Mouse (Mus musculus): ENCODE measurements around the gene Gas7. TPM values are rescaled to one million over a fixed set of nuclear protein-coding genes. Genes with fewer than 3 reads are reported as not detected.

Gas7 gene
- polyA plus RNA-seq, 1 experiment: 14.3 TPM

DNA sequence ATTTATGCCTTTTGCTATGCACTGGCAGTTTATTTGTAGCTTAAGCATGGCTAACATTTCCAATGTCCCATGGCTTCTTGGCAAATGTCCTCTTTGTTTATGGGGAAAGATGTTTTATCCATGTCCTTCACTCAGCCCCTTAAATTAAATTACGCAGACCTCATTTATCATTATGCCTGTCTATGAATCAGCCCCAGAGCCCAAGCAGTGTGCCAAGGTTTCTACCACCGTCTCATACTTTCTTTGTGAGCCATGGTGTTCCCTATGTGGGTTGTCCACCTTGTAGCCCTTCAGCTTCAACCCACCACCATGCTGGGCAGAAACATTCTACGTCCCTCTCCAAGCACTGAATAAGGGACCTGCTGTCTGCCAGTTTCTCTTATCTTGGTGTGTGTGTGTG is 183.2 kb downstream of the Gas7 start:
- no peak for TF ChIP-seq POLR2A (IDR thresholded peaks at IDR 0.05; ENCODE audit: borderline replicate concordance, extremely low read depth, low read depth, low read length)
- no peak for TF ChIP-seq CTCF (IDR thresholded peaks at IDR 0.05; ENCODE audit: insufficient read depth, low read length)
- DNase-seq: no peak
- H3K4me1 ChIP-seq (ENCODE audit: control insufficient read depth, insufficient read depth, low read length): no peaks in the 10 kb centered on the region
- WGBS: 78% methylated on average over 3 of the region's 3 CpGs
- no peak overlapping the region for H3K4me3 ChIP-seq (replicated peaks; ENCODE audit: extremely low read depth, low read depth, low read length)

- Histone ChIP-seq H3K4me1 (ENCODE audit: control insufficient read depth, insufficient read depth, low read length) (no peaks in the 10 kb centered on the region), H3K4me3 (replicated peaks; ENCODE audit: extremely low read depth, low read depth, low read length) (no peak overlapping the region)
- no peak for DNase-seq
- no peak for TF ChIP-seq CTCF (IDR thresholded peaks at IDR 0.05; ENCODE audit: insufficient read depth, low read length)
- WGBS: 82% methylated on average over 6 of the region's 6 CpGs
These were observed 185.1 kb downstream of the Gas7 start for GRCm38 (mm10) chr11:67640299-67640698.

DNA sequence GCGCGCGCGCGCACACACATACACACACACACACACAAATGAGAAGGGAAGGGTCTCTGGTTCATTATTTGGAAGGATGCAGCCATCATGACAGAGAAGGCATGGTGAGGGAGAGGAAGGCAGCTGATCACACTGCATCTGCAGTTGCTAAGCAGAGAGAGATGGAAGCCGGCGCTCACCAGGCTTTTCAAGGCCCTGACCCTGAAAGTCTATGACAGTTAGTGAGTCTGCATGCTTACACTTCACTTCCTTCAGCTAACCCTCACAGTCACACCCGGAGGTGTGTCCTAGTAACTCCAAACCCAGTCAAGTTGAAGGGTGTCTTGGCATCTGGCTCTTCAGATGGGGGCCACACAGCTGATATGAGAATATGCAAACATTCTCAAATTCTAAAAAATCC is 187.2 kb downstream of the Gas7 start:
- no peak for DNase-seq
- no peak for TF ChIP-seq CTCF (IDR thresholded peaks at IDR 0.05; ENCODE audit: insufficient read depth, low read length)
- no peak for TF ChIP-seq POLR2A (IDR thresholded peaks at IDR 0.05; ENCODE audit: borderline replicate concordance, extremely low read depth, low read depth, low read length)
- Histone ChIP-seq H3K4me1 (ENCODE audit: control insufficient read depth, insufficient read depth, low read length) (no peaks in the 10 kb centered on the region), H3K4me3 (replicated peaks; ENCODE audit: extremely low read depth, low read depth, low read length) (no peak overlapping the region)
- WGBS: 86% methylated on average over 8 of the region's 8 CpGs

- 89% methylated on average over 5 of the region's 5 CpGs for WGBS
- no peak for DNase-seq
These were observed 187.6 kb downstream of the Gas7 start for GRCm38 (mm10) chr11:67642835-67643234.

GRCm38 (mm10) chr11:67643465-67643864 is 188.2 kb downstream of the Gas7 start:
- H3K4me1 ChIP-seq (ENCODE audit: control insufficient read depth, insufficient read depth, low read length): no peaks in the 10 kb centered on the region
- 85% methylated on average over 3 of the region's 3 CpGs for WGBS
- TF ChIP-seq CTCF (IDR thresholded peaks at IDR 0.05; ENCODE audit: insufficient read depth, low read length) (no peak), POLR2A (IDR thresholded peaks at IDR 0.05; ENCODE audit: borderline replicate concordance, extremely low read depth, low read depth, low read length) (no peak)
- no peak overlapping the region for H3K4me3 ChIP-seq (replicated peaks; ENCODE audit: extremely low read depth, low read depth, low read length)
- DNase-seq: no peak

More at GRCm38 (mm10) chr11:67642835-67643234, 187.6 kb downstream of the Gas7 start:
- Histone ChIP-seq H3K4me1 (ENCODE audit: control insufficient read depth, insufficient read depth, low read length) (no peaks in the 10 kb centered on the region), H3K4me3 (replicated peaks; ENCODE audit: extremely low read depth, low read depth, low read length) (no peak overlapping the region)
- TF ChIP-seq POLR2A (IDR thresholded peaks at IDR 0.05; ENCODE audit: borderline replicate concordance, extremely low read depth, low read depth, low read length): no peak
- TF ChIP-seq CTCF (IDR thresholded peaks at IDR 0.05; ENCODE audit: insufficient read depth, low read length): no peak

GRCm38 (mm10) chr11:67644632-67645149 is 189.5 kb downstream of the Gas7 start:
- Histone ChIP-seq H3K4me1 (ENCODE audit: control insufficient read depth, insufficient read depth, low read length) (no peaks in the 10 kb centered on the region), H3K4me3 (replicated peaks; ENCODE audit: extremely low read depth, low read depth, low read length) (no peak overlapping the region)
- 62% methylated on average over 6 of the region's 6 CpGs for WGBS
- no peak for DNase-seq
- TF ChIP-seq CTCF (IDR thresholded peaks at IDR 0.05; ENCODE audit: insufficient read depth, low read length): no peak
- no peak for TF ChIP-seq POLR2A (IDR thresholded peaks at IDR 0.05; ENCODE audit: borderline replicate concordance, extremely low read depth, low read depth, low read length)

- 32% methylated on average over 5 of the region's 5 CpGs for WGBS
- no peaks in the 10 kb centered on the region for H3K4me1 ChIP-seq (ENCODE audit: control insufficient read depth, insufficient read depth, low read length)
- H3K4me3 ChIP-seq (replicated peaks; ENCODE audit: extremely low read depth, low read depth, low read length): no peak overlapping the region
- peak; percentile 69 for DNase-seq
- TF ChIP-seq CTCF (IDR thresholded peaks at IDR 0.05; ENCODE audit: insufficient read depth, low read length) (peak; percentile 83), POLR2A (IDR thresholded peaks at IDR 0.05; ENCODE audit: borderline replicate concordance, extremely low read depth, low read depth, low read length) (no peak)
These were observed 192.5 kb downstream of the Gas7 start for GRCm38 (mm10) chr11:67647745-67648144.

GRCm38 (mm10) chr11:67648651-67649407 is 193.6 kb downstream of the Gas7 start:
- Histone ChIP-seq H3K4me3 (replicated peaks; ENCODE audit: extremely low read depth, low read depth, low read length) (no peak overlapping the region), H3K4me1 (ENCODE audit: control insufficient read depth, insufficient read depth, low read length) (no peaks in the 10 kb centered on the region)
- 71% methylated on average over 11 of the region's 11 CpGs for WGBS
- DNase-seq: no peak
- TF ChIP-seq POLR2A (IDR thresholded peaks at IDR 0.05; ENCODE audit: borderline replicate concordance, extremely low read depth, low read depth, low read length) (no peak), CTCF (IDR thresholded peaks at IDR 0.05; ENCODE audit: insufficient read depth, low read length) (no peak)

GRCm38 (mm10) chr11:67649971-67650707 is 194.9 kb downstream of the Gas7 start:
- WGBS: 53% methylated on average over 10 of the region's 10 CpGs
- Histone ChIP-seq H3K4me3 (replicated peaks; ENCODE audit: extremely low read depth, low read depth, low read length) (no peak overlapping the region), H3K4me1 (ENCODE audit: control insufficient read depth, insufficient read depth, low read length) (no peaks in the 10 kb centered on the region)
- no peak for DNase-seq
- no peak for TF ChIP-seq CTCF (IDR thresholded peaks at IDR 0.05; ENCODE audit: insufficient read depth, low read length)
- TF ChIP-seq POLR2A (IDR thresholded peaks at IDR 0.05; ENCODE audit: borderline replicate concordance, extremely low read depth, low read depth, low read length): no peak

Measured in lung, adult 2 months (tissue).